Mouse (Mus musculus) ovary, postnatal 14 days (tissue): Measurements from ENCODE around the gene Lsm2.
A peak's percentile ranks its signal among the peaks of the same experiment; 100 is the strongest.
"Not testable (repeated sequence)": the region's sequence is repeated elsewhere in the genome, so short reads cannot be mapped to it uniquely, and the experiment has no call there.

Source experiments
- DNase-seq: peaks from one replicate; pipeline ENCODE4 v3.0.0; 2022; ENCODE audit warnings: low spot score

The Lsm2 gene

DNA sequence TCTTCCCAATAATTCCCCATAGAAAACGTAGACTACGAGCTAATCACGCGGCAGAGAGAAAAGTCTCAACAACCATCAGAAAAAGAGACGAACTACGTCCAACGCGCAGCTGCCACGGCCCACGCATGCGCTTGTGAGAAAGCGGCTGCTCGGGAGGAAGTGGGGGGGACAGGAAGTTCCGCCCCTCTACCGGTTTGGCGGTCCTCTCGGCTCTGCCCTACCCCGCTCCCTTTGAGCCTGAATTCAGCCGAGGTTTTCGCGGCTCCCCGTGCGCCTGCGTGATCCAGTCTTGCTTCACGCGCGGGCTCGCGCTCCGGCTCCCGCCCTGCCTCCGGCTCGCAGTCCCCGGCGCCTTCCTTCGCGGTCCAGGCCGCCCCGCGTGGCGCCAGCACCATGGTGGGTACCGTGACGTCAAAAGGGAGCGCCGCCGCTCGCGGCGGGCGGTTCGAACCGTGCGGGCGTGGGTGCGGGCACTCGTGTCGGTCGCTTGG, at the start of gene Lsm2:
Gene Lsm2 (plus strand): TSS at position 173 of the 491 bp plus-strand sequence.
- DNase-seq = peak; percentile 82

DNA sequence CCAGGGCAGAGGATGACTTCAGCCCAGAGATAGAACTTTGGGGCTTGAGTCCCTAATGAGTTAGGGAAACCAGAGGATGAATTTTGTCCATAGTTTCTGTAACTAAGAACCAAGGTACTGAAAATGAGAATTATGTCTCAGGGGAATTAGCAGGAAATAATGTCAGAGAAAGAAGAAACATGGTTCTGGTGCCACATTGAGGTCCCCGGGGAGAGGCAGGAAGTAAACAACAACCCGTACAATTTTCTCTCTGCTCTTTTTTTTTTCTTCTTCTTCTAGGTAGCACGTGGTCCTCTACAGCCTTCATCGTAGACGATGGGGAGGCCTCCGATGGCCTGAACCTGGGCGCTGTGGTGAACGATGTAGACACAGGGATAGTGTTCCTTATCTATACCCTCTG, 49.4 kb upstream of the Lsm2 start:
- DNase-seq = no peak

- no peak for DNase-seq
Measured at GRCm38 (mm10) chr17:34934031-34934430, 47.6 kb upstream of the Lsm2 start.

DNA sequence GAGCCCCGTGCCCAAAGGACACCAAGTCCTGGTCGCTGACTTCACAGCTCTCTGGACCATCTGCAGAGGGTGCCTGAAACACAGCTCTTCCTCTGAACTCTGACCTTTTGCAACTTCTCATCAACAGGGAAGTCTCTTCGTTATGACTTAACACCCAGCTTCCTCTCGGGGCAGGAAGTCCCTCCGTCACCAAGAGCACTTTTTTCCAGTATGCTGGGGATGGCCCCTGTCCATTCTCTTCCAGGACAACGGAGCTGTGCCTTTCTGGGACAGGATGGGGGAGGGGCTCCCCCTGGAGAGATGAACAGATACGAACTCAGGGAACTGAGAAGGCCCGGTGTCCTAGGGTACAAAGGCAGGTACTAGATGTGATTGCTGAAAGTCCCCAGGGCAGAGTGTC, 46.8 kb upstream of the Lsm2 start:
- DNase-seq = no peak

DNA sequence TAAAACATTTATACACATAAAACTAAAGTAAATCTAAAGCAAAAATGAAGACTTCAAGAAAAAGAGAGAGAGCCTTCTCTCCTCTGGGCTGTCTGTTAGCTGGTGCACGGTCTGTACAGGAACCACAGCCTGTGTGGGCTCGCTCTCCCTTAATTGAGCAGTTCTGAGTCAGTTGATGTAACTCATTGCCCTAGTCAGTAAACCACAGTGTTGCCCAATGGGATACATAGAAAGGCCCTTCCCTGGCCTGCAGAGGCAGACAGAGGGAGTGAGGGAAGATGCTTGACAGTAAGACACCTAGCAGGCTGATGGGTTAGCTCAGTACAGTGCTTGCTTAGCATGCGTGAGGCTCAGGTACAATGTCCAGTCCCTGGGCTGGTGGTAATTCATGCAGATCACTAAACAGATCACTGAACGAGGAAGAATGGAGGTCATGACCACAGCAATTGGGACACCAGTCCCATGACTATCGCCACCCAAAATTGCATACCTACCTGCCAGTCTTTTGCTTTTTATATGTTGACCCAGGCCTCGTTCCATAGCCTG, 43.6 kb upstream of the Lsm2 start:
- DNase-seq = no peak

- DNase-seq = no peak
Measured at GRCm38 (mm10) chr17:34941344-34942041, 40.2 kb upstream of the Lsm2 start.

DNA sequence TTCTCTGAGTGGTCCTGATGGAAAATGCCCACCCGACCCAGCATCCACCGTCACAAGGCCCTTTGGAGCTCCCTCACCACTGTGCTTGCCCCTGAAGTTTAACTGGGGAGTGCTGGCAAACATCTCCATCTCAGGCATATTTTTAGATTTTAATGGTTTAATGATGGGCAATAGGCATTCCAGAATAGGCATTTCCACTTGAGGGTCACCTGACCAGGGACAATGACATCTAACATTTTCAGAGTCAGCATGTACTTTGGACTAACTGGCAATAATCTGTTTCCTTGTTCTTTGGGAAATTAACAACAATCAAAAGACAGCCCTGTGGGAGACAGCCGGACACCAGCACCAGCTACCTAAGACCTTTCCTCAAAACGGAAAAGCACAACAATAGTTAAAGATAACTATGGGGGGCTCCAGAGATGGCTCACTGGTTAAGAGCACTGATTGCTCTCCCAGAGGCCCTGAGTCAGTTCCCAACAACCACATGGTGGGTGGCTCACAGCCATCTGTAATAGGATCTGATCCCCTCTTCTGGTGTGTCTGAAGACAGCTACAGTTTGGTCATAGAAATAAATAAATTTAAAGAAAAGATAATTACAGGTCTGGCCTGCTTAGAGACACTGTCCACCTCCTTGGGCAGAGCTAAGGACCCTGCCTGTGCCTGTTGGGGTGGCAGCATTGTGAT, 38.4 kb upstream of the Lsm2 start:
- no peak for DNase-seq

- DNase-seq = no peak
Measured at GRCm38 (mm10) chr17:34944362-34944761, 37.3 kb upstream of the Lsm2 start.

- no peak for DNase-seq
Measured at GRCm38 (mm10) chr17:34946486-34947140, 35.0 kb upstream of the Lsm2 start.

GRCm38 (mm10) chr17:34947606-34948005, 34.1 kb upstream of the Lsm2 start:
- DNase-seq = no peak

DNA sequence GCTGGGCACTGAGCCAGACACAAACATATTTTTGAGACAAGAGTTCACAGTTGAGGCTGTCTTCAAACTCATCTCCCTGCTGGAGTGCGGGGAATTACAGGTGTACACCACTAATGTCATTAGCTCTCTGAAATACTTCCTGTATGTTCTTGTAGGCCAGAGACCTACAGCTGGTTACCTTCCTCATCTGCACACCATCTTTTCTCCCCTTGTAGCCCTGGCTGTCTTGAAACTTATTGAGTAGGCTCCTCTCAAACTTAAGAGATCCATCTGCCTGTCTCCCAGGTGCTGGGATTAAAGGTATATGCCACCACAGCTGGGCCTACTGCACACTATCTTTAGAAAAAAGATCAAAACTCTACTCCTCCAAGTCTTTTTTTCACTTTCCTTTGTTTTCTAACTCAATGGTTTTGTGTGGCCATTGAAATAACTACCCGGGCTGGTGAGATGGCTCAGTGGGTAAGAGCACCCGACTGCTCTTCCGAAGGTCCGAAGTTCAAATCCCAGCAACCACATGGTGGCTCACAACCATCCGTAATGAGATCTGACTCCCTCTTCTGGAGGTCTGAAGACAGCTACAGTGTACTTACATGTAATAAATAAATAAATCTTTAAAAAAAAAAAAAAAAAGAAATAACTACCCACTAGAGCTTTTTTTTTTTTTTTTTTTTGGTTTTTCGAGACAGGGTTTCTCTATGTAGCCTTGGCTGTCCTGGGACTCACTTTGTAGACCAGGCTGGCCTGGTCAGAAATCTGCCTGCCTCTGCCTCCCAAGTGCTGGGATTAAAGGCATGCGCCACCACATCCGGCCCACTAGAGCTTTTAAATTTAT, 32.7 kb upstream of the Lsm2 start:
- not testable (repeated sequence) for DNase-seq

DNA sequence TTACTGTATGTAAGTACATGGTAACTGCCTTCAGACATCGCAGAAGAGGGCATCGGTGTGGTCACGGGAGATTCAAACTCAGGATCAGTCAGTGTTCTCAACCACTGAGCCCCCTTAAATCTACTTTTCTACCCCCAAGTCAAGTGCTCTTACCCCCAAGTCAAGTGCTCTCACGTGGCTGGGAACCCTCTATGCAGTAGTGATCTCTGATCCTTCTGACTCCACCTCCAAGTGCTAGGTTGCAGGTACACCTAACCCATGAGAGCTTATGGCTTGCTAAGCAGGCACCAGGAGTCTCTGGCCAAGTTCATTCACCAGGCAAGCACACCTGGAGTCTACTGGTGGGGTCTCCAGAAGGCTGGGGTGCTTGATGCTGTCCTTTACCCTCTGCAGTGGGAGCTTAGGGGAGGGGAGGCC, 32.1 kb upstream of the Lsm2 start:
- no peak for DNase-seq

GRCm38 (mm10) chr17:34950514-34951455, 30.9 kb upstream of the Lsm2 start:
- DNase-seq = no peak

DNA sequence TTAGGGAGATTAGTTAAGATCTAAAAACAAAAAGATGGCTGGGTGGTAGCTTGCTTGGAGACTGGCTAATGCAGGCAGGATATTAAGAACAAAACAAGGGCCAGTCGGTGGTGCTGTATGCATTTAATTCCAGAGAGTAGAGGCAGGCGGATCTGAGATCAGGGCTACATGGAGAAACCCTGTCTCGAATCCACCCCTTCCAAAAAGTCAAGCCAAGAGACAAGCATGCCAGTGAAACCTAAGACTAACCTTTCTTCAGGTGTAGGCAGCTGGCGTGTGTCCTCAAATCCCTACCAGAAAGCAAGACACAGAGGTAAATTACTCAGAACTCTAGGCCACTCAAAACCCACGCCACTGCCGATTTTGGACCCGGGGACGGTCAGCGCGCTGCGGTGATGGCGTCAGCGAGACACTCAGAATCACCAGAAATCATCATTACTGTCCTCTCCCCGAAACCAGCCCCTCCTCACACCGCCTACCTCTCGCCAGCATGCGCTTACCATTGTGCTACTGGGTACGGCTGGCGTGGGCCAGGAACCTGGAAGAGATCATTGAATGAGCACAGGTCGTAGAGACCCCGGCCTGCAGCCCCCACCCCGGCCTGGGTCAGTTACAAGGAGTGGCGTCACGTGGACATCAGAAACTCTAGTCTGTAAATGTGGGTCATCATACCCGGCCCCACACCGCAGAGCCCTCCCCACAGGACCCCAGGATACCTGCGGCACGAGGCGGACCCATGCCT, 29.9 kb upstream of the Lsm2 start:
- DNase-seq = no peak

DNA sequence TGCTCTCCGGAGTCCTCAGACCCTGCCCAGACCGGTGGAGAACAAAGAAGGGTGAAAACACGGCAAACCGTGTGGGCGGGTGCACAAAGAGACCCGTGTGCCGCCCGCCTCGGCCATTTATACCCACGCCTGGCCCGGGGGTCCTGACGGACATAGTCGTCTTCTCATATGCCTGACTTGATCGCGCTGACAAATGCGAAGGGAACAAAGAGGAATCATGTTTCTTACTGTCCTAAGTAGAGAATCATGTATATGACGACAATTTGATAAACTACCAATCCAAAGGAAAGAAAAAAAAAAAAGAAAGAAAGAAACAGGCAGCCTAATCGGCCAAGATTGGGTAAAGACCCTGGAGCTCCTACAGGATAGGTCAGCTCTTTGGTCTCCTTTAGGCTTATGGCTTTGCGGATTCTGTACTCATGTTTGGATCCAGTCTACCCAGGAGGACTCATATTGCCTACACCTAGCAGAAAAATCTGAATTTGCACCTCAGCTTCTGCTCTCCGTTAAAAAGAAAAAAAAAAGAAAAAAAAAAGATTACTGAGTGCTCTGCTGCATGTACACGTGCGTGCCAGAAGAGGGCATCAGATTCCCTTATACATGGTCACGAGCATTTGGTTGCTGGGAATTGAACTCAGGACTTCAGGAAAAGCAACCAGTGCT, 29.2 kb upstream of the Lsm2 start:
- DNase-seq = peak; percentile 81

DNA sequence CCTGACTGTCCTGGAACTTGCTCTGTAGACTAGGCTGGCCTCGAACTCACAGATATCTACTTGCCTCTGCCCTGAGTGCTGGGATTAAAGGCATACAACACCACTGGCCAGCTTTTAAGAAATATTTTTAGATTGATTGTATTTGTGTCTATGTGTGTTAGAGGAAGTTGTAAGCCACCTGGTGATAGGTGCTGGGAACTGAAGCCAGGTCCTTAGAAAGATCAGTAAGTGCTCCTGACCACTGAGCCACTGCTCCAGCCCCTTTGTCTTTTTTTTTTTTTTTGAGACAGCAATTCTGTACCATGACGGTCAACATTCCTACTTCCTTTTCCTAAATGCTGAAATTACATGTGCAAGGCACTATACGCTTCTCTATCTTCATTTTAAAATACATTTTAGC, 28.4 kb upstream of the Lsm2 start:
- no peak for DNase-seq

DNA sequence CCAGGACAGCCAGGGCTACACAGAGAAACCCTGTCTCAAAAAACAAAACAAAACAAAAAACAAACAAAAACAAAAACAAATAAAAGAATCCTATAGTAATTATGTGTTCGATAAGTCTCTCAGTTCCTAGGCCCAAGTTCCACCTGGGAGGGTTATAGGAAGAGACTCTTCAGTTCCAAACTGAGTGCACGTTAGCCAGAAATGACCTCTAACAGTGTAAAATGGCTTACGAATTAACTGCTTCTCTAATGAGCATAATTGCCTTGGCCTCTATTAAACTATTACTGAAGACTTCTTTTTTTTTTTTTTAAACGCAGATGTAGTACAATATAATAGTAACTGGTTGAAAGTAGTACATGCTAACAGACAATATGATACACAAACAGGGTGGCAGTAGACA, 27.8 kb upstream of the Lsm2 start:
- DNase-seq = no peak

DNA sequence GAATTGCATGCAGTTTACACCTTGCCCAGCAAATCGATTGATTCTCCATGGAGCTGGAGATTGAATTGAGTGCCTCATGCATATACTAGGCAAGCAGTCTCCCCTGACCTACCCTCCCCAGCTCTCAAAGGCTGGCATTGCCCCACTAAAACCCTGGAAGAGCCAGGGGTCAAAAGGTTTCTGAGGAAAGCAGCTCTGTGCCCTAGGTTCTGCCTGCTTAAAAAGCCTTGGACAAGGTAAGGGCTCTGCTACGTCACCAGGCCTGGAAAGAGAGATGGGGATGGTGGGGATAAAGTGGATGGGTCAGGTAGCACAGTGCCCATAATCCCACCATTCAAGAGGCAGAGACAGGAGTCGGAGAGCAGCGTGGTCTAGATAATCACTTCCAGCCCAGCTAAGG, 26.8 kb upstream of the Lsm2 start:
- no peak for DNase-seq

DNA sequence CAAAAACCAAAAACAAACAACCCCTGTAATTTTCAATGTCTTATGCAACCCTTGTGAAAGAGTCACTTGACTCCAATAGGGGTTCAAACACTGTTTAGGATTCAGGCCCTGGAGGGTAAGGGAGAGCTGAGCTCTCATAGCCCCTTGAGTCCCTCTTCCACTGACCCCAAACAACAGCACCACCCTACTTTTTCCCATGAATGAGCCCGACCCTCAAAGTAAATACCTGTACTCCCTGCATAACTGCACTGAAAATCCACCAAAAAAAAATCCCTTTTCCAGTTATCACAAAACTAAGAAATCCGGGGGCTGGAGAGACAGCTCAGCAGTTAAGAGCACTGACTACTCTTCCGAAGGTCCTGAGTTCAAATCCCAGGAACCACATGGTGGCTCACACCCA, 25.8 kb upstream of the Lsm2 start:
- no peak for DNase-seq

DNA sequence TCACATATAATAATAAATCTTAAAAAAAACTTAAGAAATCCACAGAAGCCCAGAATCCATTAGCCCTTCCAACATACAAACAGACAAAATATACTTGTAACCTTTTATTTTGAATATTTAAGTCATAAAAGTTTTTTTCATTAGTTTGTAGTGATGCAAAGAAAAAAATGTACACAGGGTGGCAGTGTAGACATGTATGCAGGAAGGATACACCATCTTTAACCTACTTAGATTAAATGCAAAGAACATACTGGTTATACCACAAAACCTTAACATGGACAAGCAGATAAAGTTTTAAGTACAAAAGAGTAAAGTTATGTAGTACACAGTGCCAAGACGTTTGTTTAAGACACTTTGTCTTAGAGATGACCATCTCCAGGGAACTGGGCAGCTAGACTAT, 25.3 kb upstream of the Lsm2 start:
- no peak for DNase-seq
